Mouse (Mus musculus) heart, postnatal 0 days (tissue): ENCODE data around the gene Hivep3. TPM values are rescaled to one million over a fixed set of nuclear protein-coding genes. Genes with fewer than 3 reads are reported as not detected.
A peak's percentile ranks its signal among the peaks of the same experiment; 100 is the strongest.

Experiments used
- ATAC-seq: fragments of 200-750 bp; cut with Nextera tagmentation; 2 replicates; pipeline ENCODE4 v1.8.0; 2017; ENCODE audit warnings: low read depth, moderate number of reproducible peaks, moderate library complexity; ENCODE audit not compliant: insufficient read depth
- DNase-seq: peaks from one replicate; pipeline ENCODE4 v3.0.0-alpha.2; 2016; ENCODE audit warnings: low spot score
- H3K27ac ChIP-seq: fragments of 300-500 bp; sonication (generic); 2 replicates; pipeline ENCODE4 v1.5.1; 2014; ENCODE audit warnings: low read depth, mild to moderate bottlenecking
- H3K27me3 ChIP-seq: fragments of 300-500 bp; sonication (generic); 2 replicates; pipeline ENCODE4 v1.6.1; 2014; ENCODE audit warnings: low read length, mixed read lengths; ENCODE audit not compliant: control insufficient read depth, insufficient read depth
- H3K36me3 ChIP-seq: fragments of 300-500 bp; sonication (generic); replicated peaks from 2 replicates; pipeline ENCODE4 v1.6.1; 2014; ENCODE audit warnings: low read length, mixed read lengths; ENCODE audit not compliant: control insufficient read depth, insufficient read depth
- H3K4me1 ChIP-seq: fragments of 300-500 bp; sonication (generic); 2 replicates; pipeline ENCODE4 v1.6.1; 2014; ENCODE audit warnings: antibody characterized with exemption; ENCODE audit not compliant: control insufficient read depth, insufficient read depth
- H3K4me2 ChIP-seq: fragments of 300-500 bp; sonication (generic); 2 replicates; pipeline ENCODE4 v1.6.1; 2014; ENCODE audit warnings: low read depth, mild to moderate bottlenecking, low read length, moderate library complexity
- H3K4me3 ChIP-seq: fragments of 300-500 bp; sonication (generic); 2 replicates; pipeline ENCODE4 v1.5.1; 2014; ENCODE audit warnings: low read depth, low read length
- H3K9ac ChIP-seq: fragments of 300-500 bp; sonication (generic); replicated peaks from 2 replicates; pipeline ENCODE4 v1.6.1; 2014; ENCODE audit warnings: low read depth, low read length, mixed read lengths
- H3K9me3 ChIP-seq: fragments of 300-500 bp; sonication (generic); replicated peaks from 2 replicates; pipeline ENCODE4 v1.6.1; 2016; ENCODE audit warnings: low read length; ENCODE audit not compliant: control insufficient read depth
- CTCF ChIP-seq: IDR thresholded peaks from 2 replicates; pipeline ENCODE4 v1.5.1; 2016; ENCODE audit warnings: antibody characterized with exemption, control low read depth, low read depth
- EP300 ChIP-seq: IDR thresholded peaks from 2 replicates; pipeline ENCODE4 v1.6.1; 2016; ENCODE audit warnings: antibody characterized with exemption, low read depth
- WGBS: fragments of 180-500 bp; shearing (Covaris S2); extraction: QIAGEN DNeasy Blood & Tissue Kit; methylation state at CpG from one replicate; pipeline ENCODE4 v1.1.7; 2014; 5-methylcytosine and 5-hydroxymethylcytosine counted together
- polyA plus RNA-seq: library from polyadenylated mRNA; unstranded; fragments of >200 nt; fragmentation: Nextera tagmentation; extraction: Ambion mirVana; gene quantifications from 2 replicates; pipeline ENCODE4 v1.2.1, GENCODE M21; 2015
- total RNA-seq: library from RNA; depleted of rRNA; stranded (reverse); fragments of >200 nt; gene quantifications from 2 replicates; pipeline ENCODE4 v1.2.3, GENCODE M21; 2014; ENCODE audit warnings: low replicate concordance

Gene Hivep3
- total and polyA plus RNA-seq, 2 experiments from 2014 or later, result 5.8 to 10.4 TPM

GRCm38 (mm10) chr4:119748341-119748740 lies 14.8 kb downstream of the Hivep3 start:
- Histone ChIP-seq H3K36me3 (no peaks in the 10 kb centered on the region), H3K4me1 (peaks cover 11% of the 10 kb centered on the region), H3K27ac (no peak overlapping the region), H3K27me3 (no peaks in the 10 kb centered on the region), H3K4me2 (no peak overlapping the region), H3K9ac (no peak overlapping the region), H3K9me3 (no peaks in the 10 kb centered on the region), H3K4me3 (no peak overlapping the region)
- DNase-seq (no peak), ATAC-seq (no peak)
- 85% methylated on average over 2 of the region's 2 CpGs for whole genome bisulfite sequencing
- no peak for TF ChIP-seq CTCF
- TF ChIP-seq EP300, result no peak

- no peak overlapping the region for H3K4me2 ChIP-seq
- H3K27me3 ChIP-seq, result no peaks in the 10 kb centered on the region
- H3K27ac ChIP-seq, result no peak overlapping the region
- no peaks in the 10 kb centered on the region for H3K36me3 ChIP-seq
- ATAC-seq (0 out of 2 replicates have a peak, but pooled peaks have one; percentile 20), DNase-seq (no peak)
- H3K4me3 ChIP-seq, result no peak overlapping the region
- WGBS, result 52% methylated on average over 4 of the region's 4 CpGs
- no peak overlapping the region for H3K9ac ChIP-seq
- H3K4me1 ChIP-seq, result peaks cover 11% of the 10 kb centered on the region
- TF ChIP-seq CTCF, result no peak
- TF ChIP-seq EP300, result no peak
- no peaks in the 10 kb centered on the region; the same call in 1 of the 2 replicates for H3K9me3 ChIP-seq
These were observed 16.6 kb downstream of the Hivep3 start for GRCm38 (mm10) chr4:119750157-119750556.

- TF ChIP-seq EP300 (no peak), CTCF (no peak)
- H3K4me1 ChIP-seq, result peaks cover 11% of the 10 kb centered on the region
- 64% methylated on average over 6 of the region's 6 CpGs for WGBS
- H3K27me3 ChIP-seq, result no peaks in the 10 kb centered on the region
- no peaks in the 10 kb centered on the region; the same call in 1 of the 2 replicates for H3K9me3 ChIP-seq
- ATAC-seq (no peak), DNase-seq (peak; percentile 19)
- no peak overlapping the region for H3K9ac ChIP-seq
- no peak overlapping the region for H3K4me2 ChIP-seq
- no peak overlapping the region for H3K4me3 ChIP-seq
- no peak overlapping the region for H3K27ac ChIP-seq
- no peaks in the 10 kb centered on the region for H3K36me3 ChIP-seq
These were observed 17.2 kb downstream of the Hivep3 start for GRCm38 (mm10) chr4:119750681-119751211.

GRCm38 (mm10) chr4:119751408-119752006 lies 17.9 kb downstream of the Hivep3 start:
- Histone ChIP-seq H3K9me3 (no peaks in the 10 kb centered on the region; the same call in 1 of the 2 replicates), H3K27ac (no peak overlapping the region; the same call in 1 of the 2 replicates), H3K4me1 (peaks cover 11% of the 10 kb centered on the region), H3K27me3 (no peaks in the 10 kb centered on the region), H3K36me3 (no peaks in the 10 kb centered on the region), H3K9ac (no peak overlapping the region), H3K4me3 (no peak overlapping the region), H3K4me2 (no peak overlapping the region)
- WGBS, result 22% methylated on average over 2 of the region's 2 CpGs
- ATAC-seq (peak; percentile 49; the same call in 1 of the 2 replicates), DNase-seq (peak; percentile 68)
- TF ChIP-seq EP300, result no peak
- no peak for TF ChIP-seq CTCF

GRCm38 (mm10) chr4:119759574-119760233 lies 26.1 kb downstream of the Hivep3 start:
- DNase-seq (no peak), ATAC-seq (no peak)
- no peak overlapping the region for H3K4me3 ChIP-seq
- no peak overlapping the region for H3K4me2 ChIP-seq
- no peak overlapping the region for H3K27ac ChIP-seq
- no peak overlapping the region for H3K9ac ChIP-seq
- H3K36me3 ChIP-seq, result no peaks in the 10 kb centered on the region
- 71% methylated on average over 4 of the region's 4 CpGs for WGBS
- H3K4me1 ChIP-seq, result no peaks in the 10 kb centered on the region
- H3K9me3 ChIP-seq, result no peaks in the 10 kb centered on the region; the same call in 1 of the 2 replicates
- no peaks in the 10 kb centered on the region for H3K27me3 ChIP-seq
- TF ChIP-seq EP300 (no peak), CTCF (no peak)
